Mouse (Mus musculus) MEL (cell line): ENCODE results near the gene Lag3.

ENCODE experiments used
- KAT2A ChIP-seq: conservative IDR thresholded peaks from 2 replicates; pipeline ENCODE4 v1.6.1; 2012; ENCODE audit warnings: low read depth, low read length, improper control_type of control experiment, inconsistent platforms
- UBTF ChIP-seq: IDR thresholded peaks from 2 replicates; pipeline ENCODE4 v1.6.1; 2012; ENCODE audit warnings: low read depth, mild to moderate bottlenecking, inconsistent platforms, low read length, improper control_type of control experiment, moderate library complexity, borderline replicate concordance; ENCODE audit not compliant: insufficient read depth

- TF ChIP-seq KAT2A, result no peak
- no peak for TF ChIP-seq UBTF
Measured at GRCm38 (mm10) chr6:124861802-124862201, 49.7 kb downstream of the Lag3 start.
